Mouse (Mus musculus) T-helper 2 cell (primary cell): ENCODE results near the gene Sox2.

ENCODE experiments used
- in situ Hi-C: fragments of 300-600 bp; cut with MboI, MseI; formaldehyde crosslinking; loops from one replicate; pipeline ENCODE4 v1.15.1; 2025; ENCODE audit warnings: high pct_unique_total_duplicates

The Sox2 gene

GRCm38 (mm10) chr3:34688072-34688471, 37.9 kb downstream of the Sox2 start:
- in situ Hi-C loops = no loop called here

- in situ Hi-C loops = no loop called here
Measured at GRCm38 (mm10) chr3:34691703-34692393, 41.6 kb downstream of the Sox2 start.

GRCm38 (mm10) chr3:34692394-34692745, 42.2 kb downstream of the Sox2 start:
- in situ Hi-C loops = no loop called here
